Mouse (Mus musculus): ENCODE measurements around the gene Cnnm3. TPM values are rescaled to one million over a fixed set of nuclear protein-coding genes. Genes with fewer than 3 reads are reported as not detected.

Cnnm3 gene
- polyA plus RNA-seq, 1 experiment from 2014 or later: 3.8 TPM

DNA sequence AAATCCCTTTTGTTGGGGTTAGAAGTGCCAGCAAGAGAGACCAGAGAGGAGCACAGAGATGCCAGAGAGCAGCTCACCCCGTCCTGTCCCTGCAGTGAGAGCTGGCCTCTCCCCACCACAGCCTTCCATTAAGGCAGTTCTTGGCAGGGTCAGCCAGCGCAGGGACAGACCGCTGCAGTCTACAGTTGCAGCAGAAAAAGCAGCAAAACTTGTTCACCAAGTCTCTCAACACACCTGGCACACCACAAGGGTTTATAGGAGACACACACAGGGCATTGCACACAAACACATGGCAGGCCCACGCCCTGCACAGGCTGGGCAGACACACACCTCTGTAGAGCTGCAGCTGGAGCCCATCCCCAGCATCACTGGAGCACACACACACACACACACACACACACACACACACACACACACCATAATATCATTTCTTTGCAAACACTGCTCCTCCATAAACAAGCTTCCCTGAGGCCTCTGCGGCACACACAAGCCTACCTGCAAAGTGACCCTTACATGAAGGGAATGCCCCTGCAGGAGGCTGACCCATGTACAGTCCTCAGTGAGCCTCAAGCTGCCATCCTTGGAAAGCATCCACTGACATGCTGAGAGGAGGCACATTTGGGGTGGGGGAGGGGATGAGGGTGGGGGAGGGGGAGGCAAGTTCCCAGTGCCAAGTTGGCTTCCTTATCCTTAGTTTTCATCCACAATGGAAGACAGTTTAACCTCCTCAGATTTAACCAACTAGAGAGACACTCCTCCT, 62.7 kb downstream of the Cnnm3 start:
- no peak for DNase-seq (ENCODE audit: low spot score)

DNA sequence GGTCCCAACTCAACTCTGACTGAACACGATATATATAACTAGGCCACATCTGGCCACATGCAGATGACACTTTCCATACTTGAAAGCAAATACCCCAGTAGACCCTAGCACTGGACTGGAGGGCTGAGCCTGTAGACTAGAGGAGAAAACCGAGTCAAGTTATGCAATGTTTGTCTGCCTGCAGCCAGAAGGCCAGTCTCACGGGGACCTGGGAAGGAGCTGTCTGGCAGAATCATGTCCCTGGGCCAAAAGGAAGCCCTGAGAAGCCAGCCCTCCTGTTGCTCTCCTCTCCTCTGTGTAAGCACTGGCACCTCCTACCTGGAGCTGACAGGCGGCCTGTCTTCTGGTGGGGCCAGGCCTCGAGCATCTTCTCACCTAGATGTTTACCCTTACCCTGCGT, 63.7 kb downstream of the Cnnm3 start:
- no peak for DNase-seq (ENCODE audit: low spot score)

DNA sequence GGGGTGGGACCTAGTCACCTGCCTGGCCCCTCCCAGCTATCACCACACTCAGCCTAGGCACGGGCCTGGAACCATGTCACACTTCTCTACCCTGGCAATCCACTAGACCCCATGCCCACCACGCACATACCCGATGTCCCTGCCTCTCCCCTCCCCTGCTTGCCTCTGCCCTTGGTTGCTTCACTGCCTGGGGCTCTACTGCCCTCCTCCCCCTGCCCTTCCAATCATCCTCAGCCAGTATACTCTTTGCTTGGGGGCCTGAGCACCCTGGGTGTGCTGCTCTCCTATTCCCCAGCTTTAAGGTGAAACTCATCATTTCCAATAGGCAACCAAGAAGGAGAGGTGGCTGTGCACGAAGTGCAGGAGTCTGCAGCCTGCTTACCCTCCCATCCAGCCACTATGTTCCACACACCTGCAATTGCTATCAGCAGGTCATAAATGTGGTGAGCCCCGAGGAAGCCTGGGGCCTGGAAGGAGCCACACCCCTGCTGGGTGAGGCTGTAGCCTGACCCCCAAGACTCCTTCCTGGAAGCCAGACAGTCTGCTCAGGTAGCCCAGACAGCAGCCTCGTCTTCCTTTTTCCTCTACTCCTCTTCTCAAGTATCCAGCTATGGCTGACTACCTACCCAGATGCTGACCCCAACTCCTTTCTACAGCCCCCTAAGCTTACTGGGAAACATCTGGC, 65.5 kb downstream of the Cnnm3 start:
- no peak for DNase-seq (ENCODE audit: low spot score)

Small RNAs within 50 kb of the gene (microRNA-seq; reads per million reads assigned to microRNA genes)
- not detected for gene Gm47280 (ENCODE audit: borderline number of aligned reads)

Other genes starting within 250 kb of the Cnnm3 start
- gene Neurl3, start 237.2 kb upstream of the Cnnm3 start, polyA plus RNA-seq (2015; fragmentation: Nextera tagmentation; extraction: Ambion mirVana): 3.8 and 4.4 TPM in 2 replicates
- 34.9 and 35.4 TPM in 2 replicates for gene Arid5a, start 204.1 kb upstream of the Cnnm3 start, polyA plus RNA-seq (2015; fragmentation: Nextera tagmentation; extraction: Ambion mirVana)
- gene Kansl3, start 142.7 kb upstream of the Cnnm3 start, polyA plus RNA-seq (2015; fragmentation: Nextera tagmentation; extraction: Ambion mirVana): 26.0 and 29.4 TPM in 2 replicates
- 0.49 and 0.61 TPM in 2 replicates for gene Fer1l5, start 139.6 kb upstream of the Cnnm3 start, polyA plus RNA-seq (2015; fragmentation: Nextera tagmentation; extraction: Ambion mirVana)
- gene Lman2l, start 66.6 kb upstream of the Cnnm3 start, polyA plus RNA-seq (2015; fragmentation: Nextera tagmentation; extraction: Ambion mirVana): 51.3 and 52.1 TPM in 2 replicates
- gene Cnnm4, start 40.2 kb upstream of the Cnnm3 start, polyA plus RNA-seq (2015; fragmentation: Nextera tagmentation; extraction: Ambion mirVana): 12.3 and 13.7 TPM in 2 replicates
- 10.0 and 12.0 TPM in 2 replicates for gene Ankrd23, start 25.0 kb downstream of the Cnnm3 start, polyA plus RNA-seq (2015; fragmentation: Nextera tagmentation; extraction: Ambion mirVana)
- 0.26 and 0.60 TPM in 2 replicates for gene Gm42417, start 27.6 kb downstream of the Cnnm3 start, polyA plus RNA-seq (2015; fragmentation: Nextera tagmentation; extraction: Ambion mirVana)
- gene Ankrd39, start 35.6 kb downstream of the Cnnm3 start, polyA plus RNA-seq (2015; fragmentation: Nextera tagmentation; extraction: Ambion mirVana): 20.0 and 22.7 TPM in 2 replicates
- gene Sema4c, start 46.5 kb downstream of the Cnnm3 start, polyA plus RNA-seq (2015; fragmentation: Nextera tagmentation; extraction: Ambion mirVana): 5.5 and 6.0 TPM in 2 replicates
- 0.52 and 1.7 TPM in 2 replicates for gene Fam178b, start 171.3 kb downstream of the Cnnm3 start, polyA plus RNA-seq (2015; fragmentation: Nextera tagmentation; extraction: Ambion mirVana)
- gene Cox5b, start 179.6 kb downstream of the Cnnm3 start, polyA plus RNA-seq (2015; fragmentation: Nextera tagmentation; extraction: Ambion mirVana): 679 and 701 TPM in 2 replicates
- 0.13 TPM in 1 of 2 replicates, not detected in the other for gene 4933424G06Rik, start 198.3 kb downstream of the Cnnm3 start, polyA plus RNA-seq (2015; fragmentation: Nextera tagmentation; extraction: Ambion mirVana)
- gene Actr1b, start 202.6 kb downstream of the Cnnm3 start, polyA plus RNA-seq (2015; fragmentation: Nextera tagmentation; extraction: Ambion mirVana): 59.3 and 62.0 TPM in 2 replicates
- 118 and 123 TPM in 2 replicates for gene Zap70, start 249.9 kb downstream of the Cnnm3 start, polyA plus RNA-seq (2015; fragmentation: Nextera tagmentation; extraction: Ambion mirVana)

Data from thymus, postnatal 0 days (tissue).